Mouse (Mus musculus): ENCODE data around the gene Wwox.

- TF ChIP-seq CTCF (IDR thresholded peaks at IDR 0.05; ENCODE audit: low read depth, low read length): no peak
- no peak for TF ChIP-seq POLR2A (IDR thresholded peaks at IDR 0.05; ENCODE audit: borderline replicate concordance, low read depth, low read length)
These were observed 121.7 kb downstream of the Wwox start for GRCm38 (mm10) chr8:114561191-114561590.
